Mouse (Mus musculus) heart, adult 10 weeks (tissue): ENCODE measurements around the gene Rpa2. TPM values are rescaled to one million over a fixed set of nuclear protein-coding genes. Genes with fewer than 3 reads are reported as not detected.

Source experiments
- polyA plus RNA-seq: library from polyadenylated mRNA; stranded (reverse); fragments of 350-450 nt; fragmentation: Illumina TruSeq; extraction: RNeasy Lipid Tissue Mini Kit (QIAGEN cat#74804); gene quantifications from one replicate; pipeline ENCODE4 v1.2.3, GENCODE M21; 2014; ENCODE audit warnings: low read depth, low replicate concordance

The Rpa2 gene
- 18.4 TPM for polyA plus RNA-seq

DNA sequence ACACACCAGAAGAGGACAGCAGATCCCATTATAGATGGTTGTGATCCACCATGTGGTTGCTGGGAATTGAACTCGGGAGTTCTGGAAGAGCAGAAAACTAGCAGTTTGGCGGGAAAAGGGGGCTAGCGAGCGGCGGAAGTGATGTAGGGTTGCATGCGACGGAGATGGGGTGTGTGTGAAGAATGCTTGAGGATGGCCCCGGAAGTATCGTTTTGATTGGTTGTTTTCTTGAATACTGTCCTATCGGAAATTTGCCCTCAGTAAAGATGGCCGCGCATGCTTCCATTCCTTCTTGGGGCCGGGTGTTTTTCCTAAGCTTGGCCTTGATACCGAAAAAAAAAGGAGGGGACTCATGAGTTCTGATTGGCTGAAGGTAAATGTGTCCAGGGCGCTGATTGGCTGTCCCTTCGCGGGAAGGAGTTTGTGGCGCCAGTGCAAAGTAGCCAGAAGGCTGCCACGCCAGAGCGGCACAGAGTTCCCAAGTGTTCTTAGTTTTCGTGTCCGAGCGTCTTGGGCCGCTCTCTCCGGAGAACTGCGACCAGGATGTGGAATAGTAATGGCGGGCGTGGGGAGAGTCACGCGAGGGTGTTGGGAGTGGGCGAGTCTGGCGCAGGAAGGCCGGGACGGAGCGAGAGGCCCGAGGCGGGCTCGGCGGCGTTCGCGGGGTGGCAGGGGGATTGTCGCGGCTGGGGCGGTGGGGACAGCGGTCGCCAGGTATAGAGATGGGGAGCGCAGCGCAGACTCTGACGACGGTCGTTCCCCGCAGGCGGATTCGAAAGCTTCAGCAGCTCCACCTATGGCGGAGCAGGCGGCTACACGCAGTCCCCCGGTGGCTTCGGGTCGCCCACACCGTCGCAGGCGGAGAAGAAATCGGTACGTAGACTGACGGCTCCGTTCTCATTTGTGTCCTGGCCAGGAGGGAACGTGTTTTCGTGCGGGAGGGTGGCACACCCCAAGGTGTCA lies at the start of gene Rpa2:
Rpa2 (plus strand) TSS at position 419 of the 963 bp plus-strand sequence.

DNA sequence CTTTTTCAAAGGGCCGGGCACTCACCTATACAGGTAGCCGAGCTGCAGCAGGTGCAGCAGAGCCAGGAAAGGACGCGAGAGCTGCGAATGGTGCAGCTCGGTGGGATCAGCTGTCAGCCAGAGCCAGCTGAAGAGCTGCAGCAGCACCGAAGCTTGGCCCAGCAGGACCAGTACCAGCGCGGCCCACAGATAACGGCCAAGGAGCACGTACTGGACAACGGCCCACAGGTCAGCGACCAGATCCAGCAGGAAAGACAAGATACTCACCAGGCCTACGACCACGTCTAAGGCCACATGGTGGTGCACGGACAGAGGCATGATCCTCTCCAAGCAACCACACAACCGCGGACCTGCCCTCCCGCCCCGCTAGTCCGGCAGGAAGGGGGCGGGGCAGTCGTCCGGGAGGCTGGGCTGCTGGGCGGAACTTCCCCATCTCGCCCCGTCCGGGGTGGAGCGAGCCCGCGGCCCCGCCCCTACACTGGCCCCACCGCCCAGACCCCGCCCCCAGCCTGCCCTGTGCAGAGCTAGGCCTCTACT lies 35.9 kb upstream of the Rpa2 start, which contains the start of gene Xkr8:
Xkr8 (minus strand) TSS at position 399 of the 537 bp plus-strand sequence.

DNA sequence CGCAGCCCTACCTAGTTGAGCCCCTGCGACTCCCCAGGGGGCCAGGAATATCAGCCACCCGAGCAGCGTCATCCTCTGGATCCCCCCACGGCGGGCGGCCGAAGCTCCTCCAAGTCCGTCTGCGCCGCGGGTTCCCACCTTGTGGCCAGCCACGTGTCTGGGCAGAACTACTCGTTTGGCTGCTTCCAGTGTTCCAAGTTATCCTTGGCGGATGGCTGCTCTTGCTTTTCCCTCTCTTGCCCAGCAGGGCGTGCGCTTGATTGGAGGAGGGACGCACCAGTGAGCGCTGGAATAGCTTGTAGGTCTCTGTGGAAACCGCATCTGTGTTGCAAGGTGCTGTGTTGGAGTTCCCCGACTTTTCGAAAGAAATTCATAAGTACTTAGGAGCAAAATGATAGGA lies 11.2 kb upstream of the Rpa2 start, which contains the start of gene Smpdl3b:
Smpdl3b (minus strand) TSS at position 279 of the 400 bp plus-strand sequence.

DNA sequence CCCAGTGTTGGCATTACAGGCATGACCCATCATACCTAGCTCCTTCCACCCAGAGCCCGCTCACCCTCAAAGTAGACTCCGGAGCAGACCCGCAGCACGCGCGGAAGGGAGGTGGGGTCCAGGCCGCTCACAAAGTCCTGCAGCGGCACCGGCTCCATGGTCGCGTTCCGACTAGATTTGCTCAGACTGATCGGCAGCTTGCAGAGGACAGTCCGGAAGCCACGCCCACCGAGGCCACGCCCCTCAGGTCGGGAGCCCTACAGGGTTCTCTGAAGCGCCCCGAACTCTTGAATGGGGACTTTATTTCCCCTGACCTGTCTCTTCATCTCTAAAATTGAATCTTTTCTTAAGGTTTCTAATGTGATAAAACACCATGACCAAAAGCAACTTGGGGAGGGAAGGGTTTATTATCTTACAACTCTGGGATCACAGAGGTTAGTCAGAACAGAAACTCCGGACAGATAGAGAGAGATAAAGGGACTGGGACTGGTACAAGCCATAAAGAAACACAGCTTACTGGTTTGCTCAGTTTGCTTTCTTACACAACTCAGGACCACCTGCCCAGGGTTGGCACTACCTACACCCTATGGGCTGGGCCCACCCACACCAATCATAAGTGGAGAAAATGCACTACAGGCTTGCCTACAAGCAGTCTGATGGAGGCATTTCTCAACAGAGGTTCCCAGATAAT lies 28.2 kb downstream of the Rpa2 start, which contains the start of gene Themis2:
Themis2 (minus strand) TSS at position 192 of the 691 bp plus-strand sequence.

Other genes starting within 250 kb of the Rpa2 start
- gene Atpif1, start 234.7 kb upstream of the Rpa2 start, polyA plus RNA-seq, result 392 TPM
- gene Dnajc8, start 232.8 kb upstream of the Rpa2 start, polyA plus RNA-seq, result 97.1 TPM
- 1.5 TPM for gene Ptafr, start 204.3 kb upstream of the Rpa2 start, polyA plus RNA-seq
- gene Eya3, start 129.3 kb upstream of the Rpa2 start, polyA plus RNA-seq, result 25.5 TPM
- gene Xkr8, start 35.8 kb upstream of the Rpa2 start, polyA plus RNA-seq, result 1.7 TPM
- gene Smpdl3b, start 11.1 kb upstream of the Rpa2 start, polyA plus RNA-seq, result 1.1 TPM
- 2.4 TPM for gene Themis2, start 28.1 kb downstream of the Rpa2 start, polyA plus RNA-seq
- 27.0 TPM for gene Ppp1r8, start 74.8 kb downstream of the Rpa2 start, polyA plus RNA-seq
- gene Stx12, start 116.2 kb downstream of the Rpa2 start, polyA plus RNA-seq, result 44.1 TPM
- 28.5 TPM for gene Fam76a, start 154.2 kb downstream of the Rpa2 start, polyA plus RNA-seq
- gene Fgr, start 205.8 kb downstream of the Rpa2 start, polyA plus RNA-seq, result 0.29 TPM
- gene Ahdc1, start 242.9 kb downstream of the Rpa2 start, polyA plus RNA-seq, result 21.5 TPM